Mouse (Mus musculus) hindbrain, postnatal 0 days (tissue): ENCODE measurements at regions not wholly inside any gene's neighbourhood (a gene's known extent, or its start where the extent isn't known, plus 50 kb on each side); places are given as distances from the start of the nearest gene placed in this dataset.

ENCODE experiments used
- ATAC-seq: fragments of 200-750 bp; cut with Nextera tagmentation; 2 replicates; pipeline ENCODE4 v1.8.0; 2017; ENCODE audit warnings: mild to moderate bottlenecking, moderate TSS enrichment, moderate library complexity
- DNase-seq: peaks from one replicate; pipeline ENCODE4 v3.0.0-alpha.2; 2015; ENCODE audit warnings: low spot score
- H3K27ac ChIP-seq: fragments of 300-500 bp; sonication (generic); 2 replicates; pipeline ENCODE4 v1.5.1; 2014; ENCODE audit warnings: mild to moderate bottlenecking
- H3K27me3 ChIP-seq: fragments of 300-500 bp; sonication (generic); 2 replicates; pipeline ENCODE4 v1.6.1; 2014; ENCODE audit warnings: low read length, mixed read lengths; ENCODE audit not compliant: insufficient read depth
- H3K36me3 ChIP-seq: fragments of 300-500 bp; sonication (generic); 2 replicates; pipeline ENCODE4 v1.6.1; 2014; ENCODE audit warnings: low read length, mixed read lengths; ENCODE audit not compliant: insufficient read depth
- H3K4me1 ChIP-seq: fragments of 300-500 bp; sonication (generic); 2 replicates; pipeline ENCODE4 v1.6.1; 2014; ENCODE audit warnings: antibody characterized with exemption, low read length, mixed read lengths; ENCODE audit not compliant: insufficient read depth
- H3K4me2 ChIP-seq: fragments of 300-500 bp; sonication (generic); 2 replicates; pipeline ENCODE4 v1.6.1; 2014; ENCODE audit warnings: low read depth, mild to moderate bottlenecking, low read length, moderate library complexity, mixed read lengths
- H3K4me3 ChIP-seq: fragments of 300-500 bp; sonication (generic); 2 replicates; pipeline ENCODE4 v1.5.1; 2014; ENCODE audit warnings: low read length
- H3K9ac ChIP-seq: fragments of 300-500 bp; sonication (generic); replicated peaks from 2 replicates; pipeline ENCODE4 v1.6.1; 2014; ENCODE audit warnings: mild to moderate bottlenecking, low read length, moderate library complexity, mixed read lengths
- H3K9me3 ChIP-seq: fragments of 300-500 bp; sonication (generic); 2 replicates; pipeline ENCODE4 v1.6.1; 2016; ENCODE audit warnings: low read length, mixed read lengths
- CTCF ChIP-seq: IDR thresholded peaks from 2 replicates; pipeline ENCODE4 v1.5.1; 2016; ENCODE audit warnings: antibody characterized with exemption, control low read depth, low read depth
- WGBS: fragments of 180-500 bp; shearing (Covaris S2); extraction: QIAGEN DNeasy Blood & Tissue Kit; methylation state at CpG from one replicate; pipeline ENCODE4 v1.1.7; 2014; 5-methylcytosine and 5-hydroxymethylcytosine counted together

DNA sequence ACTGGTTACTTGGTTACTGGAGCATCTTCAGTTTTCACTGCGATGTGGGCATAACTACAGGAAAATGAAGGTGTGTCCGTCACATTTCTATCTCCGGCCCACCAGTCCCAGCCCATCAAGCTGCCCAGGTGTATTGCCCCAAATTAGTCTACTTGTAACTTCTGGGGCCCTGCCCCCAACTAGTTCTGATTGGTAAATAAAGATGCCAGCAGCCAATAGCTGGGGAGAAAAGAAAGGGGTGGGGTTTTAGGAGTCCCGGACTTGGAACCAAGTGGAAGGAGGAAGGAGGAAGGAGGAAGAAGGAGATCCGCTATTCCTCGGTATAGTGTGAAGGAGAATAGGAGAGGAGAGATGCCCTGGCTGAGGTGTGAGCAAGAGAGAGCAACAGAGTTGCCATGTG is 71.1 kb upstream of the Atl2 start:
- Histone ChIP-seq H3K27me3 (no peaks in the 10 kb centered on the region), H3K9ac (no peak overlapping the region), H3K27ac (no peak overlapping the region), H3K9me3 (no peaks in the 10 kb centered on the region), H3K4me3 (no peak overlapping the region), H3K4me2 (no peak overlapping the region), H3K4me1 (no peaks in the 10 kb centered on the region), H3K36me3 (no peaks in the 10 kb centered on the region)
- ATAC-seq (no peak), DNase-seq (no peak)
- no peak for TF ChIP-seq CTCF
- 56% methylated on average over 6 of the region's 6 CpGs for WGBS

DNA sequence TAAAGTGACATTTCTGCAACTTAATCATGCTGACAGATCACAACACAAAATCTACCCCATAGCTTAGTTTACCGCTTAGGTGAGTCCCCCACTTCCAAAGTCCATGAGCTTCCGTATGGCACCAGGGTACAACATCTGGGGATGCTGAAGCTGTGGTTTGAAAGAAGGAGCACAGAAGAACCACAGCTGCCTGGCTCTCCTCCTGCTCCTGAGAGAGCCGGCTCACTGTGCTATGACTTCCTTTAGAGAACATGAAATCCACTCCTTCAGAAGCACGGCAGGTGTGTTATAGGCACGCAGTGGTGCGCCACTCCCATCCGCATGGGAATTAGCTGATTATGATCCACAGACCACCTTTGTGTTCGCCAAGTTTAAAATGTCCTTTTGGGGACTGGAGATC is 69.7 kb upstream of the Atl2 start:
- no peak for ATAC-seq
- TF ChIP-seq CTCF: no peak
- 92% methylated on average over 8 of the region's 8 CpGs for WGBS

DNA sequence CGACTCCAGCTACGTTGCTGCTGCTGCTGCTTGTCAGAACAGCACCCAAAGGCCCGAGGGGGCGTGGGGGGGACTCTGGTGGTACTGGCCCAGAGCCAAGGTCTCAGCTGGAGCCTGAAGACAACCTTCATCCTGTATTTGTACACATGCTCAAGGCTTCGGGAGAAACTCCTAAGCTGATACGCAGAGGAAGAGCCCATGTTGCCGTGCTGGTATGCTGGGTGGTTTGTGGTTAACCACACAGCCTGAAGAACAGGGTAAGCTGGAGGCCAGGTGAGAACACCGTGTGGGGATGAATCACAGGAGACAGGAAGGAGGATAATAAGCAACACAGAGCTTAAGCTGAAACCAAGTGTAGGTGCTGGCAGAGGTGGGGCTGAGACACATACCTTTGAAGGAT is 68.9 kb upstream of the Atl2 start:
- Histone ChIP-seq H3K9ac (no peak overlapping the region), H3K27ac (no peak overlapping the region), H3K9me3 (no peaks in the 10 kb centered on the region), H3K4me3 (no peak overlapping the region), H3K36me3 (no peaks in the 10 kb centered on the region), H3K4me2 (no peak overlapping the region), H3K27me3 (no peaks in the 10 kb centered on the region), H3K4me1 (no peaks in the 10 kb centered on the region)
- DNase-seq: no peak
- no peak for TF ChIP-seq CTCF
- ATAC-seq: no peak
- 79% methylated on average over 8 of the region's 8 CpGs for WGBS

More for the DNA sequence above, 69.7 kb upstream of the Atl2 start:
- Histone ChIP-seq H3K4me2 (no peak overlapping the region), H3K27me3 (no peaks in the 10 kb centered on the region), H3K4me1 (no peaks in the 10 kb centered on the region), H3K9ac (no peak overlapping the region), H3K4me3 (no peak overlapping the region), H3K36me3 (no peaks in the 10 kb centered on the region), H3K9me3 (no peaks in the 10 kb centered on the region), H3K27ac (no peak overlapping the region)
- no peak for DNase-seq

DNA sequence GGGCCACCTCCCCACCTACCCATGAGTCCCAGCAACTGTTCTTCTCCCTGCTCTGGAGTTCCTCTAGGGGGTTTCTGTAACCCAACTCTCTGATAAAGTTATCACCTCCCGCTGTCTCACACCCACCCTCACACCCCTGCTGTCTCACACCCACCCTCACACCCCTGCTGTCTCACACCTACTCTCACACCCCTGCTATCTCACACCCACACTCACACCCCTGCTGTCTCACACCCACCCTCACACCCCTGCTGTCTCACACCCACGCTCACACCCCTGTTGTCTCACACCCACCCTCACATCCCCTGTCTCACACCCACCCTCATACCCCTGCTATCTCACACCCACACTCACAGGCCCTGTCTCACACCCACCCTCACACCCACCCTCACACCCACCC is 67.4 kb upstream of the Atl2 start:
- no peaks in the 10 kb centered on the region for H3K27me3 ChIP-seq
- no peak for TF ChIP-seq CTCF
- 79% methylated on average over 2 of the region's 2 CpGs for WGBS

DNA sequence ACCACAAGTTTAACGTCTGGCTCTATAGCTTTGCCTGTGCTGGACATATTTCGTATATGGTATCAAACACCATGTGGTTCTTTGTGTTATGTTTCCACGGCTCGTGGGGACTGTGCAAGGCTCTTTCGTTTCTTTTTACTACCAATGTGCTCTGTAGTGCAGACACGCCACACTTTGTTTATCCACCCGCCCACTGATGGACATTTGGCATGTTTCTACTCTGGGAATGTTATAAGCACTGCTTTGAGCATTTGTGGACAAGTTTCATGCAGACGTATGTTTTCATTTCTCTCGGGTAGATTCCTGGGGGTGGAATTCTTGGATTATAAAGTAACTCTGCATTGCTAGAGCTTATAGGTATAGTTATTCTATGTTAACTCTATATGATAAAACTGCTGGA is 65.5 kb upstream of the Atl2 start:
- ATAC-seq (no peak), DNase-seq (no peak)
- WGBS: 72% methylated on average over 9 of the region's 9 CpGs

More for the DNA sequence above, 67.4 kb upstream of the Atl2 start:
- no peak for DNase-seq
- no peak overlapping the region for H3K27ac ChIP-seq
- no peaks in the 10 kb centered on the region for H3K9me3 ChIP-seq
- no peak for ATAC-seq
- no peak overlapping the region for H3K9ac ChIP-seq
- no peak overlapping the region for H3K4me3 ChIP-seq
- H3K36me3 ChIP-seq: no peaks in the 10 kb centered on the region
- no peaks in the 10 kb centered on the region for H3K4me1 ChIP-seq
- no peak overlapping the region for H3K4me2 ChIP-seq

DNA sequence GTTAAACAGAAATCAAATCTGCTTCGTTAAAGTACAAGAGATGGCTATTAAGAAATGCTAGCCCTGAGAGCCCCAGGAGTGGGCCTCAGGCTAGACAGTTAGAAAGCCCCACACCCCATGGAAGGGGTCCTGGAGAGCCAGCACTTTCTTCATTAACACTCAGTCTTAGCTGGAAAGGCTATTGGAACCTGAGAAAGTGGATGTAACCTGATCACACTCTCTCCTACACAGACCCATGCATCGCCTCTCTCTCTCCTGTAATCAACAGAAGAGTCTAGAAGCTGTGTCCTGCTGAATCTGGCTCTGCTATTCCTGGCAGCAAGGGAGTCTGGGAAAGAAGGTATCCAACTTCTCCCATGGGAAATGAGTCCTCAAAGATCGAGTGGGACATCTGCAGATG is 64.8 kb upstream of the Atl2 start:
- WGBS: 65% methylated on average over 3 of the region's 3 CpGs
- Histone ChIP-seq H3K27me3 (no peaks in the 10 kb centered on the region), H3K4me1 (no peaks in the 10 kb centered on the region), H3K9me3 (no peaks in the 10 kb centered on the region), H3K36me3 (no peaks in the 10 kb centered on the region), H3K9ac (no peak overlapping the region), H3K27ac (no peak overlapping the region), H3K4me3 (no peak overlapping the region), H3K4me2 (no peak overlapping the region)
- no peak for ATAC-seq
- DNase-seq: no peak
- TF ChIP-seq CTCF: no peak

More for the DNA sequence above, 65.5 kb upstream of the Atl2 start:
- H3K9me3 ChIP-seq: no peaks in the 10 kb centered on the region
- H3K27ac ChIP-seq: no peak overlapping the region
- TF ChIP-seq CTCF: no peak
- no peaks in the 10 kb centered on the region for H3K36me3 ChIP-seq
- H3K4me2 ChIP-seq: no peak overlapping the region
- H3K4me1 ChIP-seq: no peaks in the 10 kb centered on the region
- no peak overlapping the region for H3K9ac ChIP-seq
- H3K4me3 ChIP-seq: no peak overlapping the region
- H3K27me3 ChIP-seq: no peaks in the 10 kb centered on the region

DNA sequence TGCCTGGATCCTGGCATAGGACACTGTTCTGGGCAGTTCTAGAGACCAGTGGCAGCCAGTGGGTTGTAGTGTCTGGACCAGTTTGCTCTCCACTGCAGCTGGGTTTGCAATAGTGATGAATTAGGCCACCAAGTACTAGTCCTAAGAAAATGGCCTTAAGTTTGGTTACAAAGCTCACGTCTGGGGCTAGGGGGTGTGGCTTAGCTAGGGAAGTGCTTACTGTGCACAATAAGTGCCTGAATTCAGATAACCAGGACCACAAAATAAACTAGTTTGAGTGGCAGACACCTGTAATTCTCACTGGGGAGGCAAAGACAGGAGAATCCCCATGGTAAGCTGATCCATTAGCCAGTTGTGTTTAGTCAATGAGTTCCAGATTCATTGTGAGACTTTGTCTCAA is 59.3 kb upstream of the Atl2 start:
- H3K9ac ChIP-seq: no peak overlapping the region
- no peak overlapping the region for H3K4me2 ChIP-seq
- no peak overlapping the region for H3K27ac ChIP-seq
- no peak for DNase-seq
- no peaks in the 10 kb centered on the region for H3K27me3 ChIP-seq
- no peaks in the 10 kb centered on the region for H3K36me3 ChIP-seq
- TF ChIP-seq CTCF: no peak
- H3K4me3 ChIP-seq: no peak overlapping the region
- ATAC-seq: no peak
- H3K4me1 ChIP-seq: 0 out of 2 replicates have a peak, but pooled peaks cover 3% of the 10 kb centered on the region
- H3K9me3 ChIP-seq: no peaks in the 10 kb centered on the region
- 52% methylated on average over 1 of the region's 1 CpGs for WGBS
